Comparison of ENCODE assay signal across 26 mouse cellular contexts in genomic region chr9:95322031-95322430, GRCm38 (mm10).
DNase-seq lines count a peak whose midpoint lies in the region; ATAC-seq and TF ChIP-seq lines count a peak whose summit lies in the region.
"Had no signal": no experiment of that assay in that cellular context is flagged by ENCODE, and none has a peak within 500 bp of the region (broad histone marks: within the 10 kb centered on the region; RNA-seq: fewer than 3 reads in every experiment).

No protein-coding gene starts in this region.

- no peak for DNase-seq in frontal cortex, postnatal 14 days (ENCODE audit: low spot score in 2 of 2)
- DNase-seq in left cerebral cortex, adult 2 months (ENCODE audit: extremely low spot score in 1 of 2, low spot score in 2 of 2) = no peak
- no peak for DNase-seq in left cerebral cortex, postnatal 36 days (ENCODE audit: low spot score in 2 of 2)
- peak; percentile 67 for DNase-seq in brain, adult 2 months (ENCODE audit: low read depth, low spot score)
- DNase-seq in thymus, postnatal 4 days = no peak
- DNase-seq: adrenal gland, adult 2 months; adrenal gland, postnatal 14 days; cerebellum, adult 11-12 months; cerebellum, adult 8-10 months; cerebellum, postnatal 10 days; cerebellum, postnatal 36 days; embryo, embryonic 11 days; gastrocnemius, postnatal 10 days; gastrocnemius, postnatal 36 days; heart, adult 2 months; heart, postnatal 14 days had no signal

- H3K4me3 ChIP-seq in left cerebral cortex, adult 2 months = no peak overlapping the region
- H3K4me3 ChIP-seq in embryonic facial prominence, embryonic 15.5 days (replicated peaks) = no peak overlapping the region
- H3K4me3 ChIP-seq: erythroblast, embryonic 14.5 days; forebrain, embryonic 13.5 days; heart, adult 2 months; heart, embryonic 10.5 days; heart, embryonic 13.5 days; hindbrain, embryonic 12.5 days; hindbrain, embryonic 15.5 days had no signal

- TF ChIP-seq CTCF in left cerebral cortex, adult 2 months (IDR thresholded peaks at IDR 0.05) = no peak

- no peaks in the 10 kb centered on the region for H3K27me3 ChIP-seq in embryonic facial prominence, embryonic 15.5 days
- H3K27me3 ChIP-seq: forebrain, embryonic 13.5 days; heart, embryonic 13.5 days; hindbrain, embryonic 12.5 days; hindbrain, embryonic 15.5 days had no signal

- H3K4me2 ChIP-seq in embryonic facial prominence, embryonic 15.5 days (replicated peaks) = no peak overlapping the region
- H3K4me2 ChIP-seq: forebrain, embryonic 13.5 days; heart, embryonic 13.5 days; hindbrain, embryonic 12.5 days; hindbrain, embryonic 15.5 days had no signal

- ATAC-seq in frontal cortex, adult (ENCODE audit: low TSS enrichment) = peak; percentile 76
- no peak for ATAC-seq in embryonic facial prominence, embryonic 15.5 days (ENCODE audit: insufficient number of reproducible peaks, low FRiP score, low TSS enrichment, low read depth)
- ATAC-seq: CD4-positive, CD25-positive, alpha-beta regulatory T cell, adult 4 months; forebrain, embryonic 13.5 days had no signal

- peak overlapping the region; percentile 72; the same call in 1 of the 2 replicates for H3K27ac ChIP-seq in left cerebral cortex, adult 2 months
- H3K27ac ChIP-seq in embryonic facial prominence, embryonic 15.5 days (replicated peaks) = peak overlapping the region; percentile 69
- H3K27ac ChIP-seq: forebrain, embryonic 13.5 days; heart, adult 2 months; heart, embryonic 10.5 days; heart, embryonic 13.5 days; hindbrain, embryonic 12.5 days; hindbrain, embryonic 15.5 days had no signal

- H3K9me3 ChIP-seq in embryonic facial prominence, embryonic 15.5 days (replicated peaks) = no peaks in the 10 kb centered on the region
- H3K9me3 ChIP-seq: forebrain, embryonic 13.5 days; heart, embryonic 10.5 days; heart, embryonic 13.5 days; hindbrain, embryonic 12.5 days; hindbrain, embryonic 15.5 days had no signal

- 78% methylated on average over 2 of the region's 2 CpGs for whole genome bisulfite sequencing in embryonic facial prominence, embryonic 15.5 days

- H3K36me3 ChIP-seq in embryonic facial prominence, embryonic 15.5 days = no peaks in the 10 kb centered on the region
- H3K36me3 ChIP-seq: heart, embryonic 10.5 days; heart, embryonic 13.5 days; hindbrain, embryonic 12.5 days; hindbrain, embryonic 15.5 days had no signal

- intact Hi-C loops in left cerebral cortex, adult 2 months (cut with DNase I) = loop anchor here (2.0 to 5.0 kb wide), 5 partner anchors 85 to 670 kb away; partner anchors contain the start of gene Chst2
- intact Hi-C loops in left cerebral cortex, postnatal 36 days (cut with DNase I) = loop anchor here (5.0 kb wide), 1 partner anchor 85 kb away; the partner anchor contains the start of gene Chst2

- no peak overlapping the region for H3K9ac ChIP-seq in embryonic facial prominence, embryonic 15.5 days
- H3K9ac ChIP-seq: forebrain, embryonic 13.5 days; forebrain, postnatal 0 days; heart, embryonic 13.5 days; hindbrain, embryonic 12.5 days; hindbrain, embryonic 15.5 days had no signal

- peaks cover 21% of the 10 kb centered on the region for H3K4me1 ChIP-seq in embryonic facial prominence, embryonic 15.5 days
- H3K4me1 ChIP-seq: heart, embryonic 10.5 days; heart, embryonic 13.5 days had no signal
